Mouse (Mus musculus): Measurements from ENCODE around the gene Tbc1d10c. TPM values are rescaled to one million over a fixed set of nuclear protein-coding genes. Genes with fewer than 3 reads are reported as not detected.
A peak's percentile ranks its signal among the peaks of the same experiment; 100 is the strongest.

Tbc1d10c gene
- polyA plus RNA-seq, 1 experiment: 24.2 TPM

- WGBS: 71% methylated on average over 12 of the region's 12 CpGs
- Histone ChIP-seq H3K4me1 (ENCODE audit: control insufficient read depth, insufficient read depth, low read length) (peaks cover 10% of the 10 kb centered on the region), H3K4me3 (replicated peaks; ENCODE audit: extremely low read depth, low read depth, low read length) (no peak overlapping the region)
- no peak for DNase-seq
- no peak for TF ChIP-seq CTCF (IDR thresholded peaks at IDR 0.05; ENCODE audit: insufficient read depth, low read length)
- TF ChIP-seq POLR2A (IDR thresholded peaks at IDR 0.05; ENCODE audit: borderline replicate concordance, extremely low read depth, low read depth, low read length): no peak
Observed at GRCm38 (mm10) chr19:4194776-4195650, 3.9 kb upstream of the Tbc1d10c start.

- 79% methylated on average over 8 of the region's 8 CpGs for WGBS
Observed at GRCm38 (mm10) chr19:4194021-4194724, 3.1 kb upstream of the Tbc1d10c start.

GRCm38 (mm10) chr19:4193129-4193528, 2.0 kb upstream of the Tbc1d10c start:
- TF ChIP-seq CTCF (IDR thresholded peaks at IDR 0.05; ENCODE audit: insufficient read depth, low read length) (no peak), POLR2A (IDR thresholded peaks at IDR 0.05; ENCODE audit: borderline replicate concordance, extremely low read depth, low read depth, low read length) (no peak)
- peak overlapping the region; percentile 93 for H3K4me3 ChIP-seq (replicated peaks; ENCODE audit: extremely low read depth, low read depth, low read length)
- DNase-seq: no peak
- WGBS: 37% methylated on average over 6 of the region's 6 CpGs
- H3K4me1 ChIP-seq (ENCODE audit: control insufficient read depth, insufficient read depth, low read length): peaks cover 10% of the 10 kb centered on the region

More at GRCm38 (mm10) chr19:4194021-4194724, 3.1 kb upstream of the Tbc1d10c start:
- DNase-seq: no peak
- Histone ChIP-seq H3K4me1 (ENCODE audit: control insufficient read depth, insufficient read depth, low read length) (peaks cover 10% of the 10 kb centered on the region), H3K4me3 (replicated peaks; ENCODE audit: extremely low read depth, low read depth, low read length) (no peak overlapping the region)
- no peak for TF ChIP-seq POLR2A (IDR thresholded peaks at IDR 0.05; ENCODE audit: borderline replicate concordance, extremely low read depth, low read depth, low read length)
- no peak for TF ChIP-seq CTCF (IDR thresholded peaks at IDR 0.05; ENCODE audit: insufficient read depth, low read length)

- peaks cover 10% of the 10 kb centered on the region for H3K4me1 ChIP-seq (ENCODE audit: control insufficient read depth, insufficient read depth, low read length)
- TF ChIP-seq POLR2A (IDR thresholded peaks at IDR 0.05; ENCODE audit: borderline replicate concordance, extremely low read depth, low read depth, low read length) (no peak), CTCF (IDR thresholded peaks at IDR 0.05; ENCODE audit: insufficient read depth, low read length) (no peak)
- WGBS: under 1% methylated on average over 52 of the region's 52 CpGs
- no peak for DNase-seq
- peak overlapping the region; percentile 93 for H3K4me3 ChIP-seq (replicated peaks; ENCODE audit: extremely low read depth, low read depth, low read length)
Observed at GRCm38 (mm10) chr19:4192251-4192985, 1.3 kb upstream of the Tbc1d10c start.

- DNase-seq: peak; percentile 92
- 2% methylated on average over 45 of the region's 47 CpGs for WGBS
Observed at GRCm38 (mm10) chr19:4191528-4192250, 605 bp upstream of the Tbc1d10c start, which contains the start of gene Ppp1ca. TSS of gene Ppp1ca (plus strand) at chr19:4192065.

GRCm38 (mm10) chr19:4189051-4189620, 1.9 kb downstream of the Tbc1d10c start:
- 72% methylated on average over 12 of the region's 12 CpGs for WGBS
- no peak for DNase-seq
- H3K4me3 ChIP-seq (replicated peaks; ENCODE audit: extremely low read depth, low read depth, low read length): peak overlapping the region; percentile 18
- H3K4me1 ChIP-seq (ENCODE audit: control insufficient read depth, insufficient read depth, low read length): peaks cover 8% of the 10 kb centered on the region
- no peak for TF ChIP-seq POLR2A (IDR thresholded peaks at IDR 0.05; ENCODE audit: borderline replicate concordance, extremely low read depth, low read depth, low read length)

More at GRCm38 (mm10) chr19:4191528-4192250, 605 bp upstream of the Tbc1d10c start, which contains the start of gene Ppp1ca:
- Histone ChIP-seq H3K4me3 (replicated peaks; ENCODE audit: extremely low read depth, low read depth, low read length) (peak within 1 kb of the TSS; percentile 93), H3K4me1 (ENCODE audit: control insufficient read depth, insufficient read depth, low read length) (peaks cover 10% of the 10 kb centered on the region)
- TF ChIP-seq CTCF (IDR thresholded peaks at IDR 0.05; ENCODE audit: insufficient read depth, low read length): peak; percentile 34; the same call in 1 of the 2 replicates
- TF ChIP-seq POLR2A (IDR thresholded peaks at IDR 0.05; ENCODE audit: borderline replicate concordance, extremely low read depth, low read depth, low read length): peak; percentile 86; the same call in 1 of the 2 replicates

- 73% methylated on average over 3 of the region's 3 CpGs for WGBS
- Histone ChIP-seq H3K4me1 (ENCODE audit: control insufficient read depth, insufficient read depth, low read length) (peaks cover 1% of the 10 kb centered on the region; the same call in 1 of the 2 replicates), H3K4me3 (replicated peaks; ENCODE audit: extremely low read depth, low read depth, low read length) (no peak overlapping the region)
- TF ChIP-seq CTCF (IDR thresholded peaks at IDR 0.05; ENCODE audit: insufficient read depth, low read length): no peak
- no peak for TF ChIP-seq POLR2A (IDR thresholded peaks at IDR 0.05; ENCODE audit: borderline replicate concordance, extremely low read depth, low read depth, low read length)
- no peak for DNase-seq
Observed at GRCm38 (mm10) chr19:4187303-4187702, 3.8 kb downstream of the Tbc1d10c start.

Measured in lung, adult 2 months (tissue).